Mouse (Mus musculus): ENCODE data around the gene Mrrf.

DNA sequence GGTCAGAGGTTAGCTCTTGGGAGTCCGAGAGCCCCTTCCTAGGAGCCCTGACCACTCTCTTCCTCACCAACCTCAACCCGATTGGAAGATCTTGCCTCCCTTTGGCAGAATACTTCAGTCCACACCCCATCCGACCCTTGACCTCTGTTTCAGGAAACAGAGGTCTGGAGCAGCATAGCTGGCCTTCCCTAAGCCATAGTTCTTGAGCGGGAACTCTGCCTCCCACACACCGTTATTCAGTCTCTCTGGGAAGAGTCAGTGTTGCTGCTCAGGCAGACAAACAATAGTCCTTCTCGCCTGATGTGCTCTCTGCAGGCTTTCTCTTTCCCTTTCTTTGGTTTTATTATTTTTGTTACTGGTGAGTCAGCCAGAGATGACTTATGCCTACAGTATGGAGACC, 36.5 kb upstream of the Mrrf start:
- TF ChIP-seq CTCF (IDR thresholded peaks at IDR 0.05; ENCODE audit: insufficient read depth, low read depth, low read length): no peak
- TF ChIP-seq POLR2A (IDR thresholded peaks at IDR 0.05; ENCODE audit: insufficient read depth, low read depth, low read length): no peak
